Mouse (Mus musculus) CH12.LX (cell line): ENCODE data around the gene Smo. TPM values are rescaled to one million over a fixed set of nuclear protein-coding genes. Genes with fewer than 3 reads are reported as not detected.

Experiments used
- DNase-seq: peaks from one replicate; pipeline ENCODE4 v3.0.0-alpha.2; 2013; ENCODE audit errors: extremely low read depth
- H3K27ac ChIP-seq: 2 replicates; pipeline ENCODE4 v1.5.1; 2012; ENCODE audit warnings: low read depth, mild to moderate bottlenecking, control low read depth, moderate library complexity; ENCODE audit not compliant: insufficient read depth
- H3K27me3 ChIP-seq: replicated peaks from 2 replicates; pipeline ENCODE3; 2012; ENCODE audit warnings: inconsistent platforms
- H3K36me3 ChIP-seq, 2 experiments: replicated peaks in 1 of 2; 2 replicates each; pipeline versions ENCODE3 to v1.6.1; 2012; ENCODE audit warnings: inconsistent platforms in 1 of 2, low read length in 1 of 2, mild to moderate bottlenecking in 1 of 2, mixed read lengths in 1 of 2, moderate library complexity in 1 of 2; ENCODE audit not compliant: control insufficient read depth in 1 of 2, insufficient read depth in 1 of 2
- H3K4me1 ChIP-seq, 2 experiments: 2 replicates each; pipeline ENCODE4 v1.6.1; 2012; ENCODE audit warnings: inconsistent platforms in 1 of 2, moderate library complexity in 1 of 2; ENCODE audit not compliant: insufficient read depth in 2 of 2, control insufficient read depth in 1 of 2
- H3K4me2 ChIP-seq: 2 replicates; pipeline ENCODE4 v1.6.1; 2012; ENCODE audit warnings: low read depth, mild to moderate bottlenecking, control low read depth; ENCODE audit not compliant: poor library complexity, insufficient read depth, severe bottlenecking
- H3K4me3 ChIP-seq, 3 experiments: fragments of 150-350 bp in 1 of 3; sonication (generic) in 1 of 3; replicated peaks in 1 of 3; 2 replicates each; pipeline versions ENCODE3 to v1.5.1; 2011 to 2012; ENCODE audit warnings: low read depth in 2 of 3, low read length in 2 of 3, mild to moderate bottlenecking in 2 of 3, moderate library complexity in 2 of 3, control low read depth in 1 of 3, improper control_type of control experiment in 1 of 3, inconsistent platforms in 1 of 3, mixed read lengths in 1 of 3; ENCODE audit not compliant: poor library complexity in 1 of 3
- H3K79me2 ChIP-seq: replicated peaks from 2 replicates; pipeline ENCODE4 v1.6.1; 2012; ENCODE audit warnings: mild to moderate bottlenecking, moderate library complexity; ENCODE audit not compliant: control insufficient read depth, poor library complexity, insufficient read depth, severe bottlenecking; ENCODE audit errors: extremely low read depth
- H3K9ac ChIP-seq: 2 replicates; pipeline ENCODE4 v1.6.1; 2012; ENCODE audit warnings: low read depth, mild to moderate bottlenecking, control low read depth, moderate library complexity; ENCODE audit not compliant: insufficient read depth
- H3K9me3 ChIP-seq: replicated peaks from 2 replicates; pipeline ENCODE3; 2012; ENCODE audit warnings: low read length, inconsistent platforms, mixed read lengths
- CHD2 ChIP-seq: IDR thresholded peaks from 2 replicates; pipeline ENCODE4 v1.6.1; 2011; ENCODE audit warnings: low read length, improper control_type of control experiment
- CTCF ChIP-seq, 2 experiments: IDR thresholded peaks in 1 of 2; conservative IDR thresholded peaks in 1 of 2; 2 replicates each; pipeline ENCODE4 v1.5.1; 2011 to 2012; ENCODE audit warnings: low read depth in 2 of 2, low read length in 2 of 2, improper control_type of control experiment in 1 of 2, inconsistent platforms in 1 of 2, mild to moderate bottlenecking in 1 of 2, moderate library complexity in 1 of 2
- ELF1 ChIP-seq: IDR thresholded peaks from 2 replicates; pipeline ENCODE4 v1.6.1; 2014; ENCODE audit warnings: low read depth, mild to moderate bottlenecking, inconsistent platforms, low read length, improper control_type of control experiment
- EP300 ChIP-seq: IDR thresholded peaks from 2 replicates; pipeline ENCODE4 v1.6.1; 2011; ENCODE audit warnings: low read length, improper control_type of control experiment
- ETS1 ChIP-seq: conservative IDR thresholded peaks from 2 replicates; pipeline ENCODE4 v1.6.1; 2012; ENCODE audit warnings: low read depth, mild to moderate bottlenecking, inconsistent platforms, low read length, improper control_type of control experiment, moderate library complexity
- GABPA ChIP-seq: IDR thresholded peaks from 2 replicates; pipeline ENCODE4 v1.6.1; 2012; ENCODE audit warnings: low read depth, low read length, improper control_type of control experiment, inconsistent platforms; ENCODE audit not compliant: insufficient replicate concordance
- HCFC1 ChIP-seq: IDR thresholded peaks from 2 replicates; pipeline ENCODE4 v1.6.1; 2012; ENCODE audit warnings: low read depth, mild to moderate bottlenecking, inconsistent platforms, low read length, improper control_type of control experiment
- IRF4 ChIP-seq: IDR thresholded peaks from 2 replicates; pipeline ENCODE4 v1.6.1; 2014; ENCODE audit warnings: low read depth, mild to moderate bottlenecking, inconsistent platforms, low read length, improper control_type of control experiment
- JUND ChIP-seq: conservative IDR thresholded peaks from 2 replicates; pipeline ENCODE4 v1.6.1; 2011; ENCODE audit warnings: low read depth, low read length, improper control_type of control experiment
- KAT2A ChIP-seq: IDR thresholded peaks from 2 replicates; pipeline ENCODE4 v1.6.1; 2012; ENCODE audit warnings: low read length, improper control_type of control experiment, inconsistent platforms; ENCODE audit not compliant: insufficient replicate concordance
- MAFK ChIP-seq: IDR thresholded peaks from 2 replicates; pipeline ENCODE4 v1.6.1; 2011; ENCODE audit warnings: low read length, improper control_type of control experiment; ENCODE audit not compliant: insufficient replicate concordance
- MEF2A ChIP-seq: IDR thresholded peaks from 2 replicates; pipeline ENCODE4 v1.6.1; 2014; ENCODE audit warnings: low read depth, mild to moderate bottlenecking, inconsistent platforms, low read length, improper control_type of control experiment, borderline replicate concordance
- NRF1 ChIP-seq: IDR thresholded peaks from 2 replicates; pipeline ENCODE4 v1.6.1; 2014; ENCODE audit warnings: low read depth, mild to moderate bottlenecking, inconsistent platforms, low read length, improper control_type of control experiment, moderate library complexity
- PAX5 ChIP-seq: IDR thresholded peaks from 2 replicates; pipeline ENCODE4 v1.6.1; 2012; ENCODE audit warnings: low read length, inconsistent platforms, mixed read lengths
- POLR2A ChIP-seq: IDR thresholded peaks from 2 replicates; pipeline ENCODE4 v1.6.1; 2011; ENCODE audit warnings: low read depth, mild to moderate bottlenecking, improper control_type of control experiment, low read length
- SIN3A ChIP-seq: IDR thresholded peaks from 2 replicates; pipeline ENCODE4 v1.6.1; 2012; ENCODE audit warnings: low read length, improper control_type of control experiment, inconsistent platforms
- SMC3 ChIP-seq: IDR thresholded peaks from 2 replicates; pipeline ENCODE4 v1.6.1; 2011; ENCODE audit warnings: low read depth, low read length, improper control_type of control experiment
- TBP ChIP-seq: conservative IDR thresholded peaks from 2 replicates; pipeline ENCODE4 v1.6.1; 2011; ENCODE audit warnings: low read depth, low read length, improper control_type of control experiment
- TCF12 ChIP-seq: IDR thresholded peaks from 2 replicates; pipeline ENCODE4 v1.6.1; 2014; ENCODE audit warnings: low read depth, mild to moderate bottlenecking, inconsistent platforms, low read length, improper control_type of control experiment
- USF1 ChIP-seq: IDR thresholded peaks from 2 replicates; pipeline ENCODE4 v1.6.1; 2014; ENCODE audit warnings: low read depth, mild to moderate bottlenecking, inconsistent platforms, low read length, improper control_type of control experiment
- dilution Hi-C: fragments of 300-500 bp; cut with MboI; formaldehyde crosslinking; loops from 2 replicates; pipeline ENCODE4 v1.14.3; 2020; ENCODE audit warnings: low sequenced_read_pairs; ENCODE audit not compliant: extremely low pct_unique_long_range_greater_than_20kb, extremely low pct_ligation_motif_present
- in situ Hi-C: fragments of 300-500 bp; cut with MboI; formaldehyde crosslinking; loops from 3 replicates; pipeline ENCODE4 v1.14.3; 2019; ENCODE audit warnings: low sequenced_read_pairs, low pct_ligation_motif_present, low pct_unique_long_range_greater_than_20kb, mixed read lengths
- polyA plus RNA-seq: library from polyadenylated mRNA; unstranded; fragments of >175 nt; gene quantifications from 2 replicates; pipeline ENCODE4 v1.2.1, GENCODE M21; 2012; ENCODE audit warnings: low read depth; ENCODE audit not compliant: insufficient read length
- total RNA-seq, 2 experiments: library from RNA; depleted of rRNA; stranded (reverse); fragments of 300-350 nt in 1 of 2; fragments of >200 nt in 1 of 2; gene quantifications; 2 replicates each; pipeline ENCODE4 v1.2.3; 2012 to 2014

Gene Smo
- total and polyA plus RNA-seq, 3 experiments: 0.04 to 0.17 TPM; not detected in 1

DNA sequence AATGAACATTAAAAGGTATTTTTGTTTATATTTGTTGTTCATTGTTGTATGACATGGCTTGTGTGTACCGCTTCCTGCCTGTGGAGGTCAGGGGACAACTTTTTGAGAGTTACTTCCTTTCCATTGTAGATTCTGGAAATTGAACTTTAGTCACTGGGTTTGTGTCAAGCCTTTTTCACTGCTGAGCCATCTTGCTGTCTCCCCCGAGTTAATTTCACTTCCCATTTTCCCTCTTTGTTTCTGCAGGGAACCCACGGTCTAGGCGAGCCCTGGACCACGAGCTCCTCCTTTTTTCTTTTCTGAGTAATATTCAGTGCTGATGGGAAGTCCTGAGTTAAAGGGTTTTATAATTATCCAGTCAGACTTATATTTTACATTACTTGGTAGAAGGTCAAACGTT lies 59.3 kb downstream of the Smo start:
- in situ Hi-C loops: no loop called here
- Histone ChIP-seq H3K4me2 (peak overlapping the region; percentile 67), H3K9me3 (no peaks in the 10 kb centered on the region), H3K27ac (peak overlapping the region; percentile 31; the same call in 1 of the 2 replicates), H3K27me3 (no peaks in the 10 kb centered on the region), H3K36me3 (peaks cover 0 to 9% of the 10 kb centered on the region in 2 experiments), H3K9ac (no peak overlapping the region), H3K4me1 (peaks cover 5 to 59% of the 10 kb centered on the region in 2 experiments; a peak in 3 of 4 replicates)
- dilution Hi-C loops: no loop called here
- TF ChIP-seq ETS1 (0 out of 2 replicates have a peak, but pooled peaks have one; percentile 40), EP300 (peak; percentile 89), TBP (0 out of 2 replicates have a peak, but pooled peaks have one; percentile 12), IRF4 (peak; percentile 89), CTCF (conservative IDR thresholded peaks at IDR 0.05 in 1 of 2, IDR thresholded peaks at IDR 0.05 in 1 of 2; ENCODE audit: low read depth in 2 of 2, low read length in 2 of 2) (peak in 1 of 2 experiments; percentile 15; a peak in 1 of 4 replicates), JUND (0 out of 2 replicates have a peak, but pooled peaks have one; percentile 10), HCFC1 (no peak), KAT2A (no peak)
- TF ChIP-seq, all 38 proteins: peak for 6
- no peak overlapping the region for H3K4me3 ChIP-seq
- H3K79me2 ChIP-seq: peaks cover 6% of the 10 kb centered on the region; the same call in 1 of the 2 replicates
- DNase-seq: peak; percentile 76

GRCm38 (mm10) chr6:29802979-29803378 lies 67.7 kb downstream of the Smo start:
- TF ChIP-seq JUND (no peak), ETS1 (0 out of 2 replicates have a peak, but pooled peaks have one; percentile 38), EP300 (peak; percentile 51), ELF1 (no peak), MEF2A (0 out of 2 replicates have a peak, but pooled peaks have one; percentile 17)
- H3K79me2 ChIP-seq: peaks cover 2% of the 10 kb centered on the region; the same call in 1 of the 2 replicates

DNA sequence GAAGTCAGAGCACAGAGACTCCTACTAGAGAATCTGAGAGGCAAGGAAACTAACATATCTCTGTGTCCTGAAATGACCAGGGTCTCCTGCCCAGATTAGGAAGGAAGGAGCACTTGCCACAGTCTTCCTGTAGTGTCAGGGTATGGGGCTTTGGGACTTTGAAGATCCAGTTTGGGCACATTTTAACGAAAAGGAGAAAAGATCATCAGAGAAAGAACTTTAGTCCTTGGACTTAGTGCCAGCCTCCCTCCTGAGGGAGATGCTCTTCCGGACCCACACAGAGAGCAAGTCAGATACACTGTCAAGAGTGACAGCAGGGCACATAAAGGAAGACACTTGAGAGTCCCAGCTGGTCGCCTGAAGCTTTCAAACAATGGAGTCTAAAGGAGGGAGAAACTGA lies 68.7 kb downstream of the Smo start:
- H3K9me3 ChIP-seq: no peaks in the 10 kb centered on the region
- TF ChIP-seq CTCF (conservative IDR thresholded peaks at IDR 0.05 in 1 of 2, IDR thresholded peaks at IDR 0.05 in 1 of 2; ENCODE audit: low read depth in 2 of 2, low read length in 2 of 2): no peak
- no peak for TF ChIP-seq MEF2A
- TF ChIP-seq KAT2A: no peak
- TF ChIP-seq MAFK: no peak
- no peak for TF ChIP-seq POLR2A
- TF ChIP-seq TCF12: no peak
- no peak for TF ChIP-seq JUND
- no peak for TF ChIP-seq EP300
- TF ChIP-seq NRF1: no peak
- no peak for TF ChIP-seq USF1
- no peak for TF ChIP-seq GABPA
- no peak for TF ChIP-seq SIN3A
- no peak for TF ChIP-seq CHD2
- TF ChIP-seq TBP: no peak
- TF ChIP-seq SMC3: no peak
- no peak for TF ChIP-seq PAX5
- H3K79me2 ChIP-seq: peaks cover 2% of the 10 kb centered on the region; the same call in 1 of the 2 replicates
- in situ Hi-C loops (no loop called here), dilution Hi-C loops (no loop called here)
- no peak overlapping the region for H3K4me3 ChIP-seq
- peaks cover 0 to 29% of the 10 kb centered on the region in 2 experiments for H3K36me3 ChIP-seq
- no peaks in the 10 kb centered on the region for H3K27me3 ChIP-seq
- H3K4me1 ChIP-seq: peaks cover 2 to 39% of the 10 kb centered on the region in 2 experiments; a peak in 2 of 4 replicates
- H3K4me2 ChIP-seq: no peak overlapping the region
- H3K27ac ChIP-seq: no peak overlapping the region
- DNase-seq: no peak
- no peak overlapping the region for H3K9ac ChIP-seq

More at GRCm38 (mm10) chr6:29802979-29803378, 67.7 kb downstream of the Smo start:
- dilution Hi-C loops: no loop called here
- no peaks in the 10 kb centered on the region for H3K9me3 ChIP-seq
- H3K4me1 ChIP-seq: peaks cover 2 to 40% of the 10 kb centered on the region in 2 experiments; a peak in 2 of 4 replicates
- in situ Hi-C loops: no loop called here
- no peak overlapping the region for H3K4me3 ChIP-seq
- peaks cover 0 to 24% of the 10 kb centered on the region in 2 experiments for H3K36me3 ChIP-seq
- no peaks in the 10 kb centered on the region for H3K27me3 ChIP-seq
- no peak overlapping the region for H3K4me2 ChIP-seq
- H3K9ac ChIP-seq: no peak overlapping the region
- no peak overlapping the region for H3K27ac ChIP-seq
- DNase-seq: peak; percentile 38
